Mouse (Mus musculus) cortical plate, adult 2 months (tissue): Measurements from ENCODE around the gene Atxn7l1. TPM values are rescaled to one million over a fixed set of nuclear protein-coding genes. Genes with fewer than 3 reads are reported as not detected.
A peak's percentile ranks its signal among the peaks of the same experiment; 100 is the strongest.

ENCODE experiments used
- H3K27ac ChIP-seq: fragments of 200-500 bp; 2 replicates; pipeline ENCODE4 v1.5.1; 2012; ENCODE audit warnings: low read length, control low read depth, inconsistent platforms; ENCODE audit not compliant: insufficient read depth
- H3K4me1 ChIP-seq: fragments of 200-500 bp; 2 replicates; pipeline ENCODE4 v1.6.1; 2011; ENCODE audit warnings: low read length; ENCODE audit not compliant: control insufficient read depth, insufficient read depth
- H3K4me3 ChIP-seq: fragments of 200-500 bp; 2 replicates; pipeline ENCODE4 v1.5.1; 2011; ENCODE audit warnings: mild to moderate bottlenecking, low read length, control low read depth; ENCODE audit not compliant: insufficient read depth
- CTCF ChIP-seq: fragments of 200-500 bp; IDR thresholded peaks from 2 replicates; pipeline ENCODE4 v1.5.1; 2011; ENCODE audit warnings: mild to moderate bottlenecking, control low read depth, low read length; ENCODE audit not compliant: insufficient read depth; ENCODE audit errors: extremely low read depth
- POLR2A ChIP-seq: fragments of 200-500 bp; IDR thresholded peaks from 2 replicates; pipeline ENCODE4 v1.6.1; 2011; ENCODE audit warnings: mild to moderate bottlenecking, low read length, control low read depth; ENCODE audit not compliant: insufficient read depth; ENCODE audit errors: extremely low read depth
- polyA plus RNA-seq: library from polyadenylated mRNA; depleted of rRNA; stranded (reverse); fragments of >200 nt; gene quantifications from 2 replicates; pipeline ENCODE4 v1.2.3, GENCODE M21; 2012

Atxn7l1 gene
- polyA plus RNA-seq, 1 experiment = 41.0 TPM

- no peaks in the 10 kb centered on the region; the same call in 1 of the 2 replicates for H3K4me1 ChIP-seq
- no peak overlapping the region for H3K27ac ChIP-seq
- TF ChIP-seq POLR2A (no peak), CTCF (no peak)
- no peak overlapping the region for H3K4me3 ChIP-seq
These were observed 176.3 kb downstream of the Atxn7l1 start for GRCm38 (mm10) chr12:33323821-33324220.

GRCm38 (mm10) chr12:33325424-33325823, 177.9 kb downstream of the Atxn7l1 start:
- Histone ChIP-seq H3K4me1 (no peaks in the 10 kb centered on the region), H3K4me3 (no peak overlapping the region), H3K27ac (no peak overlapping the region)
- TF ChIP-seq CTCF = no peak

- Histone ChIP-seq H3K27ac (no peak overlapping the region), H3K4me3 (no peak overlapping the region), H3K4me1 (peaks cover 2% of the 10 kb centered on the region; the same call in 1 of the 2 replicates)
- TF ChIP-seq POLR2A (no peak), CTCF (no peak)
These were observed 184.6 kb downstream of the Atxn7l1 start for GRCm38 (mm10) chr12:33332046-33332445.

- Histone ChIP-seq H3K4me1 (peaks cover 2% of the 10 kb centered on the region; the same call in 1 of the 2 replicates), H3K27ac (no peak overlapping the region), H3K4me3 (no peak overlapping the region)
- TF ChIP-seq POLR2A = no peak
- no peak for TF ChIP-seq CTCF
These were observed 185.3 kb downstream of the Atxn7l1 start for GRCm38 (mm10) chr12:33332796-33333195.

- TF ChIP-seq POLR2A (no peak), CTCF (peak; percentile 95)
These were observed 186.4 kb downstream of the Atxn7l1 start for GRCm38 (mm10) chr12:33333914-33334313.

GRCm38 (mm10) chr12:33334511-33334910, 187.0 kb downstream of the Atxn7l1 start:
- Histone ChIP-seq H3K27ac (no peak overlapping the region), H3K4me1 (peaks cover 2% of the 10 kb centered on the region; the same call in 1 of the 2 replicates), H3K4me3 (no peak overlapping the region)
- TF ChIP-seq POLR2A (no peak), CTCF (no peak)

More at GRCm38 (mm10) chr12:33333914-33334313, 186.4 kb downstream of the Atxn7l1 start:
- peaks cover 2% of the 10 kb centered on the region; the same call in 1 of the 2 replicates for H3K4me1 ChIP-seq
- no peak overlapping the region for H3K4me3 ChIP-seq
- H3K27ac ChIP-seq = no peak overlapping the region

- no peak for TF ChIP-seq POLR2A
- no peak for TF ChIP-seq CTCF
- Histone ChIP-seq H3K27ac (no peak overlapping the region), H3K4me3 (no peak overlapping the region)
These were observed 187.5 kb downstream of the Atxn7l1 start for GRCm38 (mm10) chr12:33334951-33335350.

GRCm38 (mm10) chr12:33335410-33335809, 187.9 kb downstream of the Atxn7l1 start:
- Histone ChIP-seq H3K4me3 (no peak overlapping the region), H3K4me1 (peaks cover 2% of the 10 kb centered on the region; the same call in 1 of the 2 replicates), H3K27ac (no peak overlapping the region)
- no peak for TF ChIP-seq POLR2A
- TF ChIP-seq CTCF = no peak

More at GRCm38 (mm10) chr12:33334951-33335350, 187.5 kb downstream of the Atxn7l1 start:
- peaks cover 2% of the 10 kb centered on the region; the same call in 1 of the 2 replicates for H3K4me1 ChIP-seq

GRCm38 (mm10) chr12:33336561-33337125, 189.2 kb downstream of the Atxn7l1 start:
- Histone ChIP-seq H3K27ac (no peak overlapping the region), H3K4me3 (no peak overlapping the region), H3K4me1 (peaks cover 5% of the 10 kb centered on the region)
- TF ChIP-seq POLR2A = no peak
- 0 out of 2 replicates have a peak, but pooled peaks have one; percentile 12 for TF ChIP-seq CTCF

GRCm38 (mm10) chr12:33337289-33337688, 189.8 kb downstream of the Atxn7l1 start:
- Histone ChIP-seq H3K27ac (no peak overlapping the region), H3K4me1 (peaks cover 7% of the 10 kb centered on the region), H3K4me3 (no peak overlapping the region)
- TF ChIP-seq CTCF = no peak
- TF ChIP-seq POLR2A = no peak

- no peak for TF ChIP-seq POLR2A
- no peak for TF ChIP-seq CTCF
- peaks cover 6% of the 10 kb centered on the region for H3K4me1 ChIP-seq
These were observed 190.7 kb downstream of the Atxn7l1 start for GRCm38 (mm10) chr12:33338170-33338569.

GRCm38 (mm10) chr12:33339822-33340221, 192.3 kb downstream of the Atxn7l1 start:
- Histone ChIP-seq H3K4me1 (peaks cover 8% of the 10 kb centered on the region), H3K27ac (no peak overlapping the region), H3K4me3 (no peak overlapping the region)
- TF ChIP-seq CTCF (no peak), POLR2A (no peak)

More at GRCm38 (mm10) chr12:33338170-33338569, 190.7 kb downstream of the Atxn7l1 start:
- Histone ChIP-seq H3K4me3 (no peak overlapping the region), H3K27ac (no peak overlapping the region)
